Mouse (Mus musculus) stomach, embryonic 14.5 days (tissue): ENCODE results near the gene Cnnm3. TPM values are rescaled to one million over a fixed set of nuclear protein-coding genes. Genes with fewer than 3 reads are reported as not detected.
A peak's percentile ranks its signal among the peaks of the same experiment; 100 is the strongest.

Source experiments
- ATAC-seq: fragments of 200-750 bp; cut with Nextera tagmentation; 2 replicates; pipeline ENCODE4 v1.8.0; 2017; ENCODE audit warnings: low read depth, moderate TSS enrichment; ENCODE audit not compliant: insufficient number of reproducible peaks, insufficient read depth, low FRiP score
- H3K27ac ChIP-seq: fragments of 300-500 bp; sonication (generic); 2 replicates; pipeline ENCODE4 v1.5.1; 2014; ENCODE audit warnings: mild to moderate bottlenecking, low read length, moderate library complexity, mixed read lengths
- H3K27me3 ChIP-seq: fragments of 300-500 bp; sonication (generic); 2 replicates; pipeline ENCODE4 v1.6.1; 2014; ENCODE audit warnings: low read length, control low read depth, mixed read lengths; ENCODE audit not compliant: control insufficient read depth, insufficient read depth
- H3K36me3 ChIP-seq: fragments of 300-500 bp; sonication (generic); 2 replicates; pipeline ENCODE4 v1.6.1; 2014; ENCODE audit warnings: mild to moderate bottlenecking, control low read depth, low read length, moderate library complexity, mixed read lengths; ENCODE audit not compliant: control insufficient read depth, insufficient read depth
- H3K4me1 ChIP-seq: fragments of 300-500 bp; sonication (generic); 2 replicates; pipeline ENCODE4 v1.6.1; 2014; ENCODE audit warnings: low read length, control low read depth, mixed read lengths; ENCODE audit not compliant: control insufficient read depth, insufficient read depth
- H3K4me2 ChIP-seq: fragments of 300-500 bp; sonication (generic); replicated peaks from 2 replicates; pipeline ENCODE4 v1.6.1; 2014; ENCODE audit warnings: low read depth, low read length, control low read depth
- H3K4me3 ChIP-seq: fragments of 300-500 bp; sonication (generic); 2 replicates; pipeline ENCODE4 v1.5.1; 2014; ENCODE audit warnings: low read depth, low read length, control low read depth
- H3K9ac ChIP-seq: fragments of 300-500 bp; sonication (generic); replicated peaks from 2 replicates; pipeline ENCODE4 v1.6.1; 2014; ENCODE audit warnings: low read depth, mild to moderate bottlenecking, control low read depth, low read length, moderate library complexity, mixed read lengths
- H3K9me3 ChIP-seq: fragments of 300-500 bp; sonication (generic); 2 replicates; pipeline ENCODE4 v1.6.1; 2016; ENCODE audit warnings: low read depth, low read length, control low read depth; ENCODE audit not compliant: control insufficient read depth
- WGBS: fragments of 180-500 bp; shearing (Covaris S2); extraction: QIAGEN DNeasy Blood & Tissue Kit; methylation state at CpG from one replicate; pipeline ENCODE4 v1.1.7; 2014; 5-methylcytosine and 5-hydroxymethylcytosine counted together
- polyA plus RNA-seq: library from polyadenylated mRNA; unstranded; fragments of >200 nt; fragmentation: Nextera tagmentation; extraction: Ambion mirVana; gene quantifications from 2 replicates; pipeline ENCODE4 v1.2.1, GENCODE M21; 2014

The Cnnm3 gene
- polyA plus RNA-seq, 1 experiment from 2014 or later, result 8.4 TPM

GRCm38 (mm10) chr1:36489661-36490060, 22.0 kb upstream of the Cnnm3 start:
- no peaks in the 10 kb centered on the region for H3K9me3 ChIP-seq
- no peak overlapping the region for H3K9ac ChIP-seq
- no peak for ATAC-seq
- H3K4me1 ChIP-seq, result peaks cover 5% of the 10 kb centered on the region; the same call in 1 of the 2 replicates
- WGBS, result 83% methylated on average over 6 of the region's 6 CpGs
- H3K27ac ChIP-seq, result no peak overlapping the region
- no peak overlapping the region for H3K4me3 ChIP-seq
- H3K4me2 ChIP-seq, result no peak overlapping the region
- no peaks in the 10 kb centered on the region for H3K36me3 ChIP-seq
- no peaks in the 10 kb centered on the region for H3K27me3 ChIP-seq

- H3K27me3 ChIP-seq, result no peaks in the 10 kb centered on the region
- peak; percentile 85; the same call in 1 of the 2 replicates for ATAC-seq
- H3K9ac ChIP-seq, result no peak overlapping the region
- H3K4me3 ChIP-seq, result no peak overlapping the region
- H3K9me3 ChIP-seq, result no peaks in the 10 kb centered on the region
- no peak overlapping the region for H3K27ac ChIP-seq
- 45% methylated on average over 9 of the region's 9 CpGs for WGBS
- peaks cover 5% of the 10 kb centered on the region; the same call in 1 of the 2 replicates for H3K4me1 ChIP-seq
- H3K4me2 ChIP-seq, result no peak overlapping the region
- no peaks in the 10 kb centered on the region for H3K36me3 ChIP-seq
Observed at GRCm38 (mm10) chr1:36492416-36493139, 19.1 kb upstream of the Cnnm3 start.

DNA sequence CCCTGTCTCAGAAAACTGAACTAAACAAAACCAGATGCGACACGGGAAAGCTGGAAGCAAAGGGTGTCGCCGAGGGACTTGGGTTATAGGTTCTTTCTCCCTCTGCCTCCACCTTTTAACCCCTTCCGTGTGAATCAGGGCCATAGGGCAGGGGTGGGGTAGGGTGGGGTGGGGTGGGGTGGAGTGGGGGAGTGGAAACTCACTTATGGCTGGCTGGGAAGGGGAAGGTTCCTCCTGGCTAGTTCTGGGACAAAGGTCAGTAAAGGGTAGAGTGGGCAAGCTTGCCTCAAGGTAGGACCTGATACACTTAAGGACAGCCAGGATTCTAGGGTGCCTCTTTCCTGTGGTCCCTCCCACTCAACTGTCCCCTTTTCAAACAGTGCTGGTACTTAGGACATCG, 18.4 kb upstream of the Cnnm3 start:
- Histone ChIP-seq H3K4me3 (no peak overlapping the region), H3K9me3 (no peaks in the 10 kb centered on the region), H3K27me3 (no peaks in the 10 kb centered on the region), H3K36me3 (no peaks in the 10 kb centered on the region), H3K4me2 (no peak overlapping the region), H3K27ac (no peak overlapping the region), H3K9ac (no peak overlapping the region), H3K4me1 (peaks cover 5% of the 10 kb centered on the region; the same call in 1 of the 2 replicates)
- no peak for ATAC-seq
- WGBS, result 74% methylated on average over 6 of the region's 6 CpGs

DNA sequence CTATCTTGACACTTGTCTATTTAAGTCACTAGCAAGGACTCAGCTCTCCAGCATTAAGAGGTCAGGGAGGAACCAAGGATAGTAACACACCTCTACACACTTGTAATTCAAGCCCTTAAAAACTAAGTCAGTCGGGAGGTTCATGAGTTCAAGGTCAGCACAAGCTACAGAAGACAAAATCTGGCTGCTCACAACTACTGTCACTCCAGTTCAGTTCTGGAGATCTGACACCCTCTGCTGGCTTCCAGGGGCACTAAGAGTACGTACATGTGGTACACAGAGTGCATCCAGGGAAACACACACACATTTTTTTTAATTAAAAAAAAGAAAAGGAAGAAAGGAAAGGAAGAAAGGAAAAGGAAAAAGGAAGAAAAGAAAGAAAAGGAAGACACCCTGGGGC, 14.9 kb upstream of the Cnnm3 start:
- no peak for ATAC-seq
- Histone ChIP-seq H3K36me3 (peaks cover 3% of the 10 kb centered on the region), H3K4me1 (peaks cover 5% of the 10 kb centered on the region; the same call in 1 of the 2 replicates), H3K27me3 (no peaks in the 10 kb centered on the region), H3K9ac (no peak overlapping the region), H3K4me3 (no peak overlapping the region), H3K9me3 (no peaks in the 10 kb centered on the region), H3K27ac (no peak overlapping the region), H3K4me2 (no peak overlapping the region)
- WGBS, result 53% methylated on average over 2 of the region's 2 CpGs

- Histone ChIP-seq H3K4me3 (no peak overlapping the region), H3K4me1 (peaks cover under 1% of the 10 kb centered on the region; the same call in 1 of the 2 replicates), H3K9me3 (no peaks in the 10 kb centered on the region), H3K27ac (no peak overlapping the region), H3K4me2 (no peak overlapping the region), H3K36me3 (peaks cover 3% of the 10 kb centered on the region), H3K9ac (no peak overlapping the region), H3K27me3 (no peaks in the 10 kb centered on the region)
- no peak for ATAC-seq
- 90% methylated on average over 2 of the region's 2 CpGs for WGBS
Observed at GRCm38 (mm10) chr1:36497312-36497711, 14.4 kb upstream of the Cnnm3 start.

DNA sequence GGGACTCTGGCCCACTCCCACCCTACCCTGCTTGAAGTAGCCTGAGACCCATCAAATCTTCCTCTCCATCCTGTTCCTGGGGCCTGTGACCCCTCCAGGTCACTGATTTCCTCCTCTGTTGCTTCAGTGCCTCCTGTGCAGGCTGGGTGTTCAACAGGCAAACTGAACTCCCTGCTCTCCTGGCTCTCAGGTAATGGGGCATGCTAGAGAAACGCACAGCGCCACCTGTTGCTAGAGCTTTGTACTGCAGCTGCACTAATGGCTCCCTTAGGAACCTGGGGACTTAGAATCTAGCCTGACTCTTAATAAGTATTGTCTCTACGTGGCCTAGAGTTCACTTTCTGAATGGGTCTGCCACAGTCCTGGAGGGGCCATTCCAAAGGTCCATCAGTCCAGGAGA, 10.4 kb upstream of the Cnnm3 start:
- no peak for ATAC-seq
- no peaks in the 10 kb centered on the region for H3K27me3 ChIP-seq
- no peaks in the 10 kb centered on the region for H3K4me1 ChIP-seq
- H3K9me3 ChIP-seq, result no peaks in the 10 kb centered on the region
- H3K27ac ChIP-seq, result no peak overlapping the region
- WGBS, result 7% methylated on average over 3 of the region's 3 CpGs
- H3K36me3 ChIP-seq, result peaks cover 3% of the 10 kb centered on the region
- no peak overlapping the region for H3K9ac ChIP-seq
- H3K4me3 ChIP-seq, result no peak overlapping the region
- H3K4me2 ChIP-seq, result no peak overlapping the region

DNA sequence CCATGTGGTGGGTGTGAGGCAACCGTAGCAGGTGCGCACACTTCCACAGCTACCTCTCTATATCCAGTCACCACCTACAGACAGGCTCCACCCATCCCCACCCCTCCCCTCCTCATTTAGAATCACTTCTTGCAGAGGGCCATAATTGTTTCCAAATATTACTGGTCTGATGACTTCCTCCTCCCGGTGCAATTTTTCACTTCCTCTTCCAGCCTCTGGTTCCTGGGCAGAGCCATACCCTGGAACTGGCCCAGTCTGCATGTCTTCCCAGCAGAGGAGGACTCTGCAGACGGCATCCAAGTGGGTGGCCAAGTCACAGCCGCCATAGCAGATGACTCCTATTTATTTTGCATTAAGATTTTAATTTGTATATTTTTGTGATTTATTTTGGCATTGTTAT, 3.4 kb upstream of the Cnnm3 start:
- no peak overlapping the region for H3K9ac ChIP-seq

GRCm38 (mm10) chr1:36512089-36512965, 660 bp downstream of the Cnnm3 start:
- H3K4me2 ChIP-seq, result peak overlapping the region; percentile 96
- peaks cover 19% of the 10 kb centered on the region for H3K4me1 ChIP-seq
- H3K27ac ChIP-seq, result peak overlapping the region; percentile 99
- no peaks in the 10 kb centered on the region for H3K27me3 ChIP-seq
- H3K9ac ChIP-seq, result peak overlapping the region; percentile 81
- WGBS, result under 1% methylated on average over 96 of the region's 126 CpGs
- peaks cover 7% of the 10 kb centered on the region; the same call in 1 of the 2 replicates for H3K36me3 ChIP-seq
- peak; percentile 51 for ATAC-seq
- H3K9me3 ChIP-seq, result no peaks in the 10 kb centered on the region
- peak overlapping the region; percentile 82 for H3K4me3 ChIP-seq

More for the DNA sequence above, 3.4 kb upstream of the Cnnm3 start:
- Histone ChIP-seq H3K27me3 (no peaks in the 10 kb centered on the region), H3K4me3 (no peak overlapping the region), H3K36me3 (peaks cover 5% of the 10 kb centered on the region; the same call in 1 of the 2 replicates), H3K4me1 (peaks cover 4% of the 10 kb centered on the region), H3K27ac (no peak overlapping the region), H3K9me3 (no peaks in the 10 kb centered on the region), H3K4me2 (no peak overlapping the region)
- ATAC-seq, result no peak
- WGBS, result 76% methylated on average over 5 of the region's 5 CpGs
